Mouse (Mus musculus) heart, adult 18-20 months (tissue): ENCODE measurements around the gene Mrpl18. TPM values are rescaled to one million over a fixed set of nuclear protein-coding genes. Genes with fewer than 3 reads are reported as not detected.
"Not testable (repeated sequence)": the region's sequence is repeated elsewhere in the genome, so short reads cannot be mapped to it uniquely, and the experiment has no call there.

Source experiments
- DNase-seq, 2 experiments: peaks; one replicate each; pipeline ENCODE4 v3.0.0; 2021 to 2022; ENCODE audit warnings: mixed read lengths in 1 of 2
- long read RNA-seq, 2 experiments: library from polyadenylated mRNA; stranded (forward); transcript quantifications; one replicate each; pipeline ENCODE4 v2.0.0; 2021
- total RNA-seq, 2 experiments: library from RNA; stranded (reverse); gene quantifications; 2 replicates each; pipeline ENCODE4 v1.2.3; 2021

Gene Mrpl18
- total RNA-seq, result 100 to 1,000 TPM; 163 to 179 TPM
- long read RNA-seq, experiment 1, transcript Mrpl18-201 (4 exons, 1,219 nt), result major isoform, 178 of 187 reads
- long read RNA-seq, experiment 1, partial matches to known transcripts, result 7 of 187 reads
- long read RNA-seq, experiment 1, other reads (novel, unspliced or antisense), result 2 of 187 reads
- long read RNA-seq, experiment 2, transcript Mrpl18-201 (4 exons, 1,219 nt), result major isoform, 108 of 117 reads
- long read RNA-seq, experiment 2, partial matches to known transcripts, result 3 of 117 reads
- long read RNA-seq, experiment 2, other reads (novel, unspliced or antisense), result 6 of 117 reads

- peak; percentile 99 to 100 for DNase-seq
Observed at GRCm38 (mm10) chr17:12915881-12916583, at the start of gene Mrpl18. Gene Mrpl18 (minus strand): TSS chr17:12916345.

GRCm38 (mm10) chr17:12963476-12963875 lies 47.3 kb upstream of the Mrpl18 start:
- no peak for DNase-seq

GRCm38 (mm10) chr17:12960331-12960873 lies 44.3 kb upstream of the Mrpl18 start, which contains the start of gene Acat2:
Gene Acat2 (minus strand): TSS chr17:12960747.
- peak; percentile 93 to 95 for DNase-seq

GRCm38 (mm10) chr17:12959377-12959776 lies 43.2 kb upstream of the Mrpl18 start:
- DNase-seq, result not testable (repeated sequence)

GRCm38 (mm10) chr17:12956664-12957063 lies 40.5 kb upstream of the Mrpl18 start:
- no peak for DNase-seq

GRCm38 (mm10) chr17:12949669-12950068 lies 33.5 kb upstream of the Mrpl18 start:
- no peak for DNase-seq

GRCm38 (mm10) chr17:12942459-12943162 lies 26.5 kb upstream of the Mrpl18 start:
- DNase-seq, result no peak

- no peak for DNase-seq
Observed at GRCm38 (mm10) chr17:12941543-12942260, 25.6 kb upstream of the Mrpl18 start.

- no peak for DNase-seq
Observed at GRCm38 (mm10) chr17:12940151-12940805, 24.1 kb upstream of the Mrpl18 start, which contains the start of gene Acat3. Gene Acat3 (minus strand): TSS chr17:12940600.

- DNase-seq, result not testable (repeated sequence)
Observed at GRCm38 (mm10) chr17:12939377-12940148, 23.4 kb upstream of the Mrpl18 start.

GRCm38 (mm10) chr17:12938077-12938476 lies 21.9 kb upstream of the Mrpl18 start:
- DNase-seq, result no peak

GRCm38 (mm10) chr17:12937412-12937970 lies 21.3 kb upstream of the Mrpl18 start:
- DNase-seq, result no peak

GRCm38 (mm10) chr17:12935719-12936118 lies 19.6 kb upstream of the Mrpl18 start:
- DNase-seq, result no peak

GRCm38 (mm10) chr17:12931576-12931975 lies 15.4 kb upstream of the Mrpl18 start:
- not testable (repeated sequence) for DNase-seq

- no peak for DNase-seq
Observed at GRCm38 (mm10) chr17:12925703-12926180, 9.6 kb upstream of the Mrpl18 start.

GRCm38 (mm10) chr17:12925001-12925400 lies 8.9 kb upstream of the Mrpl18 start:
- DNase-seq, result peak in 1 of 2 experiments; percentile 15

GRCm38 (mm10) chr17:12921073-12921472 lies 4.9 kb upstream of the Mrpl18 start:
- DNase-seq, result peak in 1 of 2 experiments; percentile 10

- DNase-seq, result no peak
Observed at GRCm38 (mm10) chr17:12916588-12917380, 639 bp upstream of the Mrpl18 start.

- peak in 1 of 2 experiments; percentile 18 for DNase-seq
Observed at GRCm38 (mm10) chr17:12915488-12915880, 661 bp downstream of the Mrpl18 start, which contains the start of gene Tcp1. Gene Tcp1 (plus strand): TSS chr17:12915701.
